Mouse (Mus musculus): ENCODE measurements around the gene Foxp1. TPM values are rescaled to one million over a fixed set of nuclear protein-coding genes. Genes with fewer than 3 reads are reported as not detected.

Foxp1 gene
- polyA plus RNA-seq, 1 experiment from 2014 or later, result 66.8 TPM

GRCm38 (mm10) chr6:99249496-99250030 is 273.0 kb downstream of the Foxp1 start:
- Histone ChIP-seq H3K36me3 (no peaks in the 10 kb centered on the region), H3K4me3 (no peak overlapping the region), H3K27me3 (no peaks in the 10 kb centered on the region), H3K27ac (no peak overlapping the region), H3K9me3 (replicated peaks) (no peaks in the 10 kb centered on the region), H3K4me2 (no peak overlapping the region), H3K4me1 (replicated peaks) (peaks cover 12% of the 10 kb centered on the region), H3K9ac (no peak overlapping the region)
- 81% methylated on average over 5 of the region's 5 CpGs for WGBS
- ATAC-seq (replicated peaks; ENCODE audit: insufficient number of reproducible peaks, insufficient read depth, low FRiP score, low read depth), result no peak

GRCm38 (mm10) chr6:99248396-99248795 is 274.1 kb downstream of the Foxp1 start:
- no peak overlapping the region for H3K4me3 ChIP-seq
- H3K9ac ChIP-seq, result no peak overlapping the region
- no peak for ATAC-seq (replicated peaks; ENCODE audit: insufficient number of reproducible peaks, insufficient read depth, low FRiP score, low read depth)
- no peak overlapping the region for H3K4me2 ChIP-seq
- H3K27ac ChIP-seq, result no peak overlapping the region
- 78% methylated on average over 8 of the region's 8 CpGs for WGBS
- no peaks in the 10 kb centered on the region for H3K27me3 ChIP-seq
- H3K9me3 ChIP-seq (replicated peaks), result no peaks in the 10 kb centered on the region
- no peaks in the 10 kb centered on the region for H3K36me3 ChIP-seq
- H3K4me1 ChIP-seq (replicated peaks), result peaks cover 12% of the 10 kb centered on the region

GRCm38 (mm10) chr6:99241625-99242395 is 280.7 kb downstream of the Foxp1 start:
- Histone ChIP-seq H3K9ac (no peak overlapping the region), H3K4me2 (no peak overlapping the region), H3K36me3 (no peaks in the 10 kb centered on the region), H3K27me3 (no peaks in the 10 kb centered on the region), H3K4me1 (replicated peaks) (0 out of 2 replicates have a peak, but pooled peaks cover 2% of the 10 kb centered on the region), H3K9me3 (replicated peaks) (no peaks in the 10 kb centered on the region), H3K4me3 (no peak overlapping the region), H3K27ac (no peak overlapping the region)
- no peak for ATAC-seq (replicated peaks; ENCODE audit: insufficient number of reproducible peaks, insufficient read depth, low FRiP score, low read depth)
- WGBS, result 89% methylated on average over 10 of the region's 10 CpGs

- H3K27me3 ChIP-seq, result no peaks in the 10 kb centered on the region
- H3K4me2 ChIP-seq, result no peak overlapping the region
- no peaks in the 10 kb centered on the region for H3K36me3 ChIP-seq
- ATAC-seq (replicated peaks; ENCODE audit: insufficient number of reproducible peaks, insufficient read depth, low FRiP score, low read depth), result no peak
- no peak overlapping the region for H3K27ac ChIP-seq
- H3K4me1 ChIP-seq (replicated peaks), result peaks cover 10% of the 10 kb centered on the region
- H3K9ac ChIP-seq, result no peak overlapping the region
- no peaks in the 10 kb centered on the region for H3K9me3 ChIP-seq (replicated peaks)
- H3K4me3 ChIP-seq, result no peak overlapping the region
These were observed 281.8 kb downstream of the Foxp1 start for GRCm38 (mm10) chr6:99240764-99241163.

- H3K9me3 ChIP-seq (replicated peaks), result no peaks in the 10 kb centered on the region
These were observed 286.9 kb downstream of the Foxp1 start for GRCm38 (mm10) chr6:99235588-99235987.

GRCm38 (mm10) chr6:99233411-99233810 is 289.1 kb downstream of the Foxp1 start:
- Histone ChIP-seq H3K4me3 (no peak overlapping the region), H3K4me1 (replicated peaks) (peaks cover 18% of the 10 kb centered on the region), H3K9me3 (replicated peaks) (no peaks in the 10 kb centered on the region), H3K27me3 (no peaks in the 10 kb centered on the region), H3K9ac (no peak overlapping the region), H3K36me3 (no peaks in the 10 kb centered on the region), H3K27ac (no peak overlapping the region), H3K4me2 (no peak overlapping the region)
- ATAC-seq (replicated peaks; ENCODE audit: insufficient number of reproducible peaks, insufficient read depth, low FRiP score, low read depth), result no peak
- WGBS, result 90% methylated on average over 10 of the region's 10 CpGs

More at GRCm38 (mm10) chr6:99235588-99235987, 286.9 kb downstream of the Foxp1 start:
- no peak overlapping the region for H3K4me3 ChIP-seq
- H3K36me3 ChIP-seq, result no peaks in the 10 kb centered on the region
- H3K4me2 ChIP-seq, result no peak overlapping the region
- WGBS, result 44% methylated on average over 8 of the region's 8 CpGs
- ATAC-seq (replicated peaks; ENCODE audit: insufficient number of reproducible peaks, insufficient read depth, low FRiP score, low read depth), result no peak
- no peak overlapping the region for H3K9ac ChIP-seq
- peaks cover 15% of the 10 kb centered on the region for H3K4me1 ChIP-seq (replicated peaks)
- no peaks in the 10 kb centered on the region for H3K27me3 ChIP-seq
- H3K27ac ChIP-seq, result no peak overlapping the region

- 77% methylated on average over 6 of the region's 6 CpGs for WGBS
- Histone ChIP-seq H3K27me3 (no peaks in the 10 kb centered on the region), H3K9me3 (replicated peaks) (no peaks in the 10 kb centered on the region), H3K27ac (no peak overlapping the region), H3K4me3 (no peak overlapping the region), H3K9ac (no peak overlapping the region), H3K36me3 (no peaks in the 10 kb centered on the region), H3K4me1 (replicated peaks) (peaks cover 14% of the 10 kb centered on the region), H3K4me2 (no peak overlapping the region)
- no peak for ATAC-seq (replicated peaks; ENCODE audit: insufficient number of reproducible peaks, insufficient read depth, low FRiP score, low read depth)
These were observed 294.1 kb downstream of the Foxp1 start for GRCm38 (mm10) chr6:99228336-99228870.

GRCm38 (mm10) chr6:99221147-99221546 is 301.4 kb downstream of the Foxp1 start:
- H3K9ac ChIP-seq, result no peak overlapping the region
- no peak overlapping the region for H3K27ac ChIP-seq
- H3K4me1 ChIP-seq (replicated peaks), result peaks cover 4% of the 10 kb centered on the region
- H3K36me3 ChIP-seq, result no peaks in the 10 kb centered on the region
- 72% methylated on average over 5 of the region's 5 CpGs for WGBS
- no peaks in the 10 kb centered on the region for H3K27me3 ChIP-seq
- H3K9me3 ChIP-seq (replicated peaks), result no peaks in the 10 kb centered on the region
- H3K4me2 ChIP-seq, result no peak overlapping the region
- no peak for ATAC-seq (replicated peaks; ENCODE audit: insufficient number of reproducible peaks, insufficient read depth, low FRiP score, low read depth)
- no peak overlapping the region for H3K4me3 ChIP-seq

GRCm38 (mm10) chr6:99220472-99220871 is 302.0 kb downstream of the Foxp1 start:
- Histone ChIP-seq H3K4me2 (no peak overlapping the region), H3K9me3 (replicated peaks) (no peaks in the 10 kb centered on the region), H3K9ac (no peak overlapping the region), H3K27me3 (no peaks in the 10 kb centered on the region), H3K4me3 (no peak overlapping the region), H3K36me3 (no peaks in the 10 kb centered on the region), H3K4me1 (replicated peaks) (no peaks in the 10 kb centered on the region; the same call in 1 of the 2 replicates), H3K27ac (no peak overlapping the region)
- WGBS, result 96% methylated on average over 3 of the region's 3 CpGs
- no peak for ATAC-seq (replicated peaks; ENCODE audit: insufficient number of reproducible peaks, insufficient read depth, low FRiP score, low read depth)

GRCm38 (mm10) chr6:99217846-99218245 is 304.7 kb downstream of the Foxp1 start:
- H3K4me2 ChIP-seq, result no peak overlapping the region
- H3K4me3 ChIP-seq, result no peak overlapping the region
- no peak overlapping the region for H3K9ac ChIP-seq
- no peak overlapping the region for H3K27ac ChIP-seq
- 64% methylated on average over 2 of the region's 2 CpGs for WGBS
- ATAC-seq (replicated peaks; ENCODE audit: insufficient number of reproducible peaks, insufficient read depth, low FRiP score, low read depth), result no peak
- no peaks in the 10 kb centered on the region for H3K27me3 ChIP-seq
- H3K4me1 ChIP-seq (replicated peaks), result no peaks in the 10 kb centered on the region; the same call in 1 of the 2 replicates
- no peaks in the 10 kb centered on the region for H3K36me3 ChIP-seq
- H3K9me3 ChIP-seq (replicated peaks), result no peaks in the 10 kb centered on the region

- no peaks in the 10 kb centered on the region for H3K36me3 ChIP-seq
- no peak overlapping the region for H3K4me3 ChIP-seq
- no peaks in the 10 kb centered on the region; the same call in 1 of the 2 replicates for H3K4me1 ChIP-seq (replicated peaks)
- no peaks in the 10 kb centered on the region for H3K27me3 ChIP-seq
- no peak overlapping the region for H3K4me2 ChIP-seq
- no peak for ATAC-seq (replicated peaks; ENCODE audit: insufficient number of reproducible peaks, insufficient read depth, low FRiP score, low read depth)
- no peak overlapping the region for H3K27ac ChIP-seq
- no peaks in the 10 kb centered on the region for H3K9me3 ChIP-seq (replicated peaks)
- H3K9ac ChIP-seq, result no peak overlapping the region
- WGBS, result 87% methylated on average over 7 of the region's 7 CpGs
These were observed 305.4 kb downstream of the Foxp1 start for GRCm38 (mm10) chr6:99217155-99217554.
